Mouse (Mus musculus) kidney, adult 2 months (tissue): ENCODE data around the gene Tollip. TPM values are rescaled to one million over a fixed set of nuclear protein-coding genes. Genes with fewer than 3 reads are reported as not detected.

Source experiments
- DNase-seq: peaks from one replicate; pipeline ENCODE4 v3.0.0; 2021
- H3K27ac ChIP-seq: fragments of 200-500 bp; 2 replicates; pipeline ENCODE4 v1.5.1; 2012; ENCODE audit warnings: low read depth, low read length, control low read depth, inconsistent platforms; ENCODE audit not compliant: insufficient read depth
- H3K27me3 ChIP-seq: fragments of 200-500 bp; replicated peaks from 2 replicates; pipeline ENCODE4 v1.6.1; 2012; ENCODE audit warnings: mild to moderate bottlenecking, moderate library complexity, low read length, inconsistent platforms; ENCODE audit not compliant: control insufficient read depth, insufficient read depth
- H3K36me3 ChIP-seq: fragments of 200-500 bp; 2 replicates; pipeline ENCODE4 v1.6.1; 2012; ENCODE audit warnings: mild to moderate bottlenecking, moderate library complexity, low read length, inconsistent platforms; ENCODE audit not compliant: control insufficient read depth, insufficient read depth
- H3K4me1 ChIP-seq: fragments of 200-500 bp; 2 replicates; pipeline ENCODE4 v1.6.1; 2011; ENCODE audit warnings: low read length; ENCODE audit not compliant: control insufficient read depth, insufficient read depth
- H3K4me3 ChIP-seq: fragments of 200-500 bp; 2 replicates; pipeline ENCODE4 v1.5.1; 2011; ENCODE audit warnings: mild to moderate bottlenecking, low read depth, low read length, control low read depth; ENCODE audit not compliant: insufficient read depth
- CTCF ChIP-seq: fragments of 200-500 bp; conservative IDR thresholded peaks from 2 replicates; pipeline ENCODE4 v1.5.1; 2011; ENCODE audit warnings: low read depth, mild to moderate bottlenecking, control low read depth, low read length, moderate library complexity, mixed read lengths; ENCODE audit not compliant: insufficient read depth, insufficient read length
- POLR2A ChIP-seq: fragments of 200-500 bp; IDR thresholded peaks from one replicate; pipeline ENCODE4 v1.6.1; 2011; ENCODE audit warnings: low read depth, low read length, control low read depth
- WGBS: fragments of 180-500 bp; shearing (Covaris S2); methylation state at CpG from one replicate; pipeline ENCODE4 v1.1.7; 2018; 5-methylcytosine and 5-hydroxymethylcytosine counted together
- polyA plus RNA-seq: library from polyadenylated mRNA; depleted of rRNA; stranded (reverse); fragments of >200 nt; gene quantifications from 2 replicates; pipeline ENCODE4 v1.2.3, GENCODE M21; 2012

The Tollip gene
- polyA plus RNA-seq, 1 experiment, result 86.2 TPM

DNA sequence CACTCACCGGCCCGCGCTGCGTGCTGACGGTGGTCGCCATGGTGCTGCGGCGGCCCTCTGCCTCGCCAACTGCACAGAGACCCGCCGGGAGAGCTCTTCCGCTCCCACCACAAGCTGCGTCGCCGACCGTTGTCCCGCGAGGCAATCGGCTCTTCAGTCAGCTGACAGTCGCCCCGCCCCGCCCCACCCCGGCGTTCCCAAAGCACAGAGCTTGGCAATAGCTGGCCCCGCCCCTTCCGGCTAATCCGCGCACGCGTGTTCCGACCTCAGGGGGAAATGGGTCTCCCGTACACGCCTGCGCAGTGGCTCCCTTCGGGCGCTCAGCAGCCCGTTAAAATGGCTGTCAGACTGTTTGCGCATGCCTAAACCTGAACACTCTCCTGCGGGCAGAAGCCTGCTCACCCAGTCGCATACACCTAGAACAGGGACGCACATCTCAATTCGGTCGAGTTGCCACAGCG, 16.0 kb downstream of the Tollip start:
- peak overlapping the region; percentile 80 for H3K27ac ChIP-seq
- peaks cover 19% of the 10 kb centered on the region for H3K4me1 ChIP-seq
- H3K27me3 ChIP-seq, result peaks cover 1% of the 10 kb centered on the region; the same call in 1 of the 2 replicates
- no peaks in the 10 kb centered on the region for H3K36me3 ChIP-seq
- peak overlapping the region; percentile 79 for H3K4me3 ChIP-seq
- TF ChIP-seq CTCF, result 0 out of 2 replicates have a peak, but pooled peaks have one; percentile 3
- TF ChIP-seq POLR2A, result peak; percentile 42
- DNase-seq, result peak; percentile 99
- WGBS, result under 1% methylated on average over 44 of the region's 44 CpGs

DNA sequence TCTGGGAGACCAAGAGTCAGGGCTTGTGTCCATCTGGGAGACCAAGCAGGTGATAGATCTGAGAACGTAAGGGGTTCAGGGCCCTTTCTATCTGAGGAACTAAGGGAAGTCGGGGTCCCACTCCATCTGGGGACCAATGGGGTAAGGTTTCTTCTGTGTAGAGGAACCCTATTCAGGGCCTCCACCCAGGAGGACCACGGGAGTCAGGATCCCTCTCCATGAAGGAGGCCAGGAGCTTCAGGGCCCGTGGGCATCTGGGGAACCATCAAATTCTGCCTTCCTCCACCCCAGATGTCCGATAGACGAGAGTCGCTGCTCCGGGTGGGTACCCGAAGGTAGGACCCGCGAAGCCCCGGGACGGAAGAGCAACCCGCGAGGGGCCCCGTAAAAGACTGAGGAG, 16.5 kb downstream of the Tollip start:
- H3K27ac ChIP-seq, result peak overlapping the region; percentile 27
- H3K4me1 ChIP-seq, result peaks cover 19% of the 10 kb centered on the region
- TF ChIP-seq POLR2A, result no peak
- TF ChIP-seq CTCF, result no peak
- H3K27me3 ChIP-seq, result peaks cover 1% of the 10 kb centered on the region; the same call in 1 of the 2 replicates
- WGBS, result under 1% methylated on average over 16 of the region's 16 CpGs
- peak overlapping the region; percentile 79 for H3K4me3 ChIP-seq
- no peaks in the 10 kb centered on the region for H3K36me3 ChIP-seq
- no peak for DNase-seq

DNA sequence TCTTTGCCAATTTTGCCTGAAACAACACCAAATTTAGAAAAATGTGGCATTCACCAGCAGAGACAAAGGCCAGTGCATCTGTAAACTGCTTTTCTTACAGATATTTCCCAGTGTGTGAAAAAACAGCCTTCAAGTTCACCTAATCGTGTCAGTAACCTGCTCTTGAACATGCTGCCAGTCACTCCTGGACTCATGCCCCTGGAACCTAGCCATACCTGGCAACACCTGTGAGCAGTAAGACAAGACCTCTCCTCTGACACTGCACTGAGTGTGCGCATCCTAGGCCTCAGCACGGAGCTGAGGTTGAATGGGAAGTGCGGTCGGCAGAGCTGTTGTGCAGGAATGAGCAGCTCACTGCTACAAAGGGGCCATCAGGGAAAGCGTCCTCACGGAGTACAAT, 26.2 kb downstream of the Tollip start:
- H3K4me1 ChIP-seq, result no peaks in the 10 kb centered on the region
- no peak for TF ChIP-seq POLR2A
- no peak for TF ChIP-seq CTCF
- H3K4me3 ChIP-seq, result no peak overlapping the region
- DNase-seq, result peak; percentile 10
- 87% methylated on average over 7 of the region's 7 CpGs for WGBS
- no peak overlapping the region for H3K27ac ChIP-seq
- no peaks in the 10 kb centered on the region for H3K27me3 ChIP-seq
- H3K36me3 ChIP-seq, result peaks cover 2% of the 10 kb centered on the region; the same call in 1 of the 2 replicates

DNA sequence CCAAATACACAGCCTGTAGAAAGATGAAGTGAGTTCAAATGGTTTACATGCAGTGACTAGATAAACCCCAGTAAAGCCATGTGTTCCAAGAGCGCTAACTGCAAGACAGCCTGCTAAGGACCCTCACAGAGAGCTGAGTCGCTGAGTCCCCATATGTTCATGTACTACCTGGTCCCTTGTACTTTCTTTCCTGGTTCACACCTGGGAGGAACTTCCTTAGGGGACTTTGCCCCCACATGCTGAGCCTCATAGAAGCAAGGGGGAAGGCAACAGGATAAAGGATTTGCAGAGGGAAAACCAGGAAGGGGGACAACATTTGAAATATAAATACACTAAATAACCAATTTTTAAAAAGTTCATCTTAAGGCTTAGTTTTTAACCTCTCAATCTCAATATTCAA, 39.5 kb downstream of the Tollip start:
- H3K27me3 ChIP-seq, result no peaks in the 10 kb centered on the region
- H3K4me1 ChIP-seq, result no peaks in the 10 kb centered on the region
- TF ChIP-seq CTCF (no peak), POLR2A (no peak)
- no peak overlapping the region for H3K4me3 ChIP-seq
- no peak for DNase-seq
- peaks cover 5% of the 10 kb centered on the region; the same call in 1 of the 2 replicates for H3K36me3 ChIP-seq
- 95% methylated on average over 2 of the region's 2 CpGs for WGBS
- H3K27ac ChIP-seq, result no peak overlapping the region

DNA sequence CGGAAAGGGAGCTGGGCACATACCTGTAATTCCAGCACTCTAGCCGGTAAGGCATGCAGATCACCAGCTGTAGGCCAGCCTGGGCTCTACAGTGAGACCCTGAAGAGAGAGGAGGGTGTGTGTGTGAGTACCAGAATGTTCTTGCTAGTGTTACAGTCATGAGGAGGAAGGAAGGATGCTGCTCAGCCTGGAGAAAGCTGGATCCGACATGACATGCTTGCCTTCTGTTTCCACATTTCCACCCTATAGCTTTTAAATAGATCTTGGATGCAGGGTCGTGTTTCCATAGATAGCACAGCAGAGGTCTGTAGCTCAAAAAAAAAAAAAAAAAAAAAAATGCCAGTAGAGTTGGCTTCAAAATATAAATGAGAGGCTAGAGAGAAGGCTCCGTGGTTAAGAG, 43.4 kb downstream of the Tollip start:
- Histone ChIP-seq H3K36me3 (no peaks in the 10 kb centered on the region), H3K4me1 (no peaks in the 10 kb centered on the region), H3K27ac (no peak overlapping the region), H3K4me3 (no peak overlapping the region), H3K27me3 (no peaks in the 10 kb centered on the region)
- WGBS, result 90% methylated on average over 5 of the region's 5 CpGs
- no peak for DNase-seq
- TF ChIP-seq CTCF (no peak), POLR2A (no peak)

DNA sequence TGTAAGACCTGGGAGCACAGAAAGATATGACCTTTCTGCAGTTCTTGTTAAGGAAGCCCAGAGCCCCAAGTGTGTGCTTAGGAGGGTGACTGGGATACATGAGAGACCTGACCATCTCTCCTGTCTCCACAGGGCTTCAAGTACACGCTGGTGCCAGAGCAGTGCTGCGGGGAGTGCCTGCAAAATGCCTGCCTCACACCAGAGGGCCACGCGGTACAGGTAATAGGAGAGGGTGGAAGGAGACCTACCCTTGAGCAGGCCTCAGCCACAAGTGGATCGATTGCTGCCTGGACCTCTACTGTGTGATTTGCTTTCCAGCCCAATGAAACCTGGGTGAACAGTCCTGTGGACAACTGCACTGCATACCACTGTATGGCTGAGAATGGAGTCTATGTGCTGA, 47.8 kb downstream of the Tollip start:
- 75% methylated on average over 5 of the region's 5 CpGs for WGBS
- H3K27me3 ChIP-seq, result no peaks in the 10 kb centered on the region
- no peak for DNase-seq

DNA sequence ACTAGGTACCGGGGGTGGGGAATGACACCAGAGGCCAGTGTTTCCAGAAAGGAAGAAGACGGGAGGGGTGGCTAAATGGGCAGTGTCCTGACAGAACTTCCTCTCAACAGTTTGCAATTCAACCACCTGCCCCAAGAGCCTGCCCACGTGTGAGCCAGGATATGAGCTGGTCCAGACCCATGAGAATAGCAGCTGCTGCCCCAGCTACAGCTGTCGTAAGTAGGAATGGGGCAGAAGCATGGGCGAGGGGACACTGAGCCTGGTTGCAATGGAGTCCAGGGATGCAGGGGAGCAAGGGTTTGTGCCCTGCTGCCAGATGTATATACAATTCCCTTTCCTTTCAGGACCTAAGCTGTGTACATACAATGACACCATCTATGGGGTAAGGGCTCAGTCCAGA, 48.7 kb downstream of the Tollip start:
- Histone ChIP-seq H3K27ac (no peak overlapping the region), H3K36me3 (no peaks in the 10 kb centered on the region), H3K4me1 (no peaks in the 10 kb centered on the region), H3K4me3 (no peak overlapping the region), H3K27me3 (no peaks in the 10 kb centered on the region)
- no peak for TF ChIP-seq CTCF
- no peak for TF ChIP-seq POLR2A
- 76% methylated on average over 5 of the region's 5 CpGs for WGBS
- DNase-seq, result no peak

More for the DNA sequence above, 47.8 kb downstream of the Tollip start:
- no peak for TF ChIP-seq POLR2A
- TF ChIP-seq CTCF, result peak; percentile 43
- Histone ChIP-seq H3K27ac (no peak overlapping the region), H3K36me3 (no peaks in the 10 kb centered on the region), H3K4me1 (no peaks in the 10 kb centered on the region), H3K4me3 (no peak overlapping the region)
